In genomic region chr8:83956789-83957188, GRCm38 (mm10) we compare ENCODE assay signal across 8 mouse cellular contexts. TPM values are rescaled to one million over a fixed set of nuclear protein-coding genes. Genes with fewer than 3 reads are reported as not detected.
DNase-seq lines count a peak whose midpoint lies in the region; ATAC-seq and TF ChIP-seq lines count a peak whose summit lies in the region.

No protein-coding gene starts in this region.

- peaks cover 9 to 15% of the 10 kb centered on the region in 2 experiments for H3K4me1 ChIP-seq in heart, embryonic 14.5 days (ENCODE audit: control insufficient read depth in 2 of 2, insufficient read depth in 2 of 2, low read length in 2 of 2)
- peaks cover 8% of the 10 kb centered on the region for H3K4me1 ChIP-seq in forebrain, embryonic 14.5 days (ENCODE audit: control insufficient read depth, insufficient read depth, low read length)
- H3K4me1 ChIP-seq in liver, embryonic 13.5 days (replicated peaks), result peaks cover 30% of the 10 kb centered on the region
- peaks cover 3% of the 10 kb centered on the region; the same call in 1 of the 2 replicates for H3K4me1 ChIP-seq in stomach, postnatal 0 days (replicated peaks; ENCODE audit: control insufficient read depth, insufficient read depth)

- no peaks in the 10 kb centered on the region for H3K36me3 ChIP-seq in heart, embryonic 14.5 days (ENCODE audit: control insufficient read depth, insufficient read depth, low read length)
- no peaks in the 10 kb centered on the region for H3K36me3 ChIP-seq in forebrain, embryonic 14.5 days (ENCODE audit: control insufficient read depth, insufficient read depth, low read length)
- H3K36me3 ChIP-seq in liver, embryonic 13.5 days, result peaks cover 26% of the 10 kb centered on the region
- H3K36me3 ChIP-seq in stomach, postnatal 0 days (ENCODE audit: control insufficient read depth, insufficient read depth, low read length), result no peaks in the 10 kb centered on the region

- H3K9ac ChIP-seq in heart, embryonic 14.5 days (ENCODE audit: low read length), result peak overlapping the region; percentile 77; the same call in 1 of the 2 replicates
- peak overlapping the region; percentile 60 for H3K9ac ChIP-seq in forebrain, embryonic 14.5 days (ENCODE audit: low read length)
- peak overlapping the region; percentile 92 for H3K9ac ChIP-seq in liver, embryonic 13.5 days
- H3K9ac ChIP-seq in stomach, postnatal 0 days (ENCODE audit: low read length), result no peak overlapping the region

- H3K27me3 ChIP-seq in heart, embryonic 14.5 days (ENCODE audit: control insufficient read depth, insufficient read depth, low read length), result no peaks in the 10 kb centered on the region
- no peaks in the 10 kb centered on the region for H3K27me3 ChIP-seq in forebrain, embryonic 14.5 days (replicated peaks; ENCODE audit: control insufficient read depth, insufficient read depth, low read length)
- H3K27me3 ChIP-seq in liver, embryonic 13.5 days, result no peaks in the 10 kb centered on the region
- H3K27me3 ChIP-seq in stomach, postnatal 0 days (ENCODE audit: control insufficient read depth, insufficient read depth, low read length), result no peaks in the 10 kb centered on the region

- 21% methylated on average over 1 of the region's 1 CpGs for WGBS in heart, embryonic 14.5 days
- WGBS in forebrain, embryonic 14.5 days, result 8% methylated on average over 1 of the region's 1 CpGs
- 15% methylated on average over 1 of the region's 1 CpGs for WGBS in liver, embryonic 13.5 days (ENCODE audit: insufficient replicate concordance)
- WGBS in stomach, postnatal 0 days, result 12% methylated on average over 1 of the region's 1 CpGs

- no peak for DNase-seq in heart, postnatal 14 days
- DNase-seq in MN1 (ENCODE audit: low spot score), result peak; percentile 78
- peak; percentile 19 for DNase-seq in forebrain, embryonic 14.5 days (ENCODE audit: low spot score)
- DNase-seq in liver, embryonic 13.5 days, result peak; percentile 35
- no peak for DNase-seq in stomach, postnatal 0 days (ENCODE audit: low spot score)
- no peak for DNase-seq in adrenal gland, postnatal 36 days
- DNase-seq in right cerebral cortex, postnatal 14 days, result no peak

- ATAC-seq in heart, embryonic 14.5 days (ENCODE audit: insufficient number of reproducible peaks, insufficient read depth, low FRiP score, low read depth), result no peak
- no peak for ATAC-seq in forebrain, embryonic 14.5 days
- no peak for ATAC-seq in liver, embryonic 13.5 days (ENCODE audit: low read depth)
- ATAC-seq in stomach, postnatal 0 days (ENCODE audit: low FRiP score, low TSS enrichment), result no peak

- peak overlapping the region; percentile 66 to 80; a peak in 2 of 4 replicates for H3K4me3 ChIP-seq in heart, embryonic 14.5 days (ENCODE audit: control insufficient read depth in 1 of 2, insufficient read depth in 1 of 2, low read depth in 1 of 2, low read length in 2 of 2)
- peak overlapping the region; percentile 60 for H3K4me3 ChIP-seq in forebrain, embryonic 14.5 days (ENCODE audit: low read depth, low read length)
- H3K4me3 ChIP-seq in liver, embryonic 13.5 days (replicated peaks), result peak overlapping the region; percentile 94
- H3K4me3 ChIP-seq in stomach, postnatal 0 days (ENCODE audit: low read depth, low read length), result peak overlapping the region; percentile 64

- TF ChIP-seq CTCF in stomach, postnatal 0 days (IDR thresholded peaks at IDR 0.05; ENCODE audit: low read depth), result peak; percentile 54

- intact Hi-C loops in heart, postnatal 14 days (cut with DNase I), result loop anchor here (5.0 kb wide), 1 partner anchor 59 kb away; no protein-coding TSS in a partner anchor

- no peak for TF ChIP-seq EP300 in stomach, postnatal 0 days (optimal IDR thresholded peaks at IDR 0.05)

- no peak overlapping the region for H3K27ac ChIP-seq in heart, embryonic 14.5 days (replicated peaks in 1 of 2; ENCODE audit: control insufficient read depth in 1 of 2, insufficient read depth in 1 of 2, low read depth in 2 of 2, low read length in 2 of 2)
- no peak overlapping the region for H3K27ac ChIP-seq in forebrain, embryonic 14.5 days (ENCODE audit: low read depth, low read length)
- H3K27ac ChIP-seq in liver, embryonic 13.5 days, result no peak overlapping the region; the same call in 1 of the 2 replicates
- H3K27ac ChIP-seq in stomach, postnatal 0 days (replicated peaks), result no peak overlapping the region

- peak overlapping the region; percentile 90 for H3K4me2 ChIP-seq in heart, embryonic 14.5 days (ENCODE audit: low read length)
- peak overlapping the region; percentile 92 for H3K4me2 ChIP-seq in forebrain, embryonic 14.5 days (ENCODE audit: low read length)
- H3K4me2 ChIP-seq in liver, embryonic 13.5 days, result peak overlapping the region; percentile 92
- peak overlapping the region; percentile 89; the same call in 1 of the 2 replicates for H3K4me2 ChIP-seq in stomach, postnatal 0 days (replicated peaks; ENCODE audit: low read depth)

- H3K9me3 ChIP-seq in heart, embryonic 14.5 days (ENCODE audit: control insufficient read depth, low read length), result no peaks in the 10 kb centered on the region
- H3K9me3 ChIP-seq in forebrain, embryonic 14.5 days (replicated peaks; ENCODE audit: control insufficient read depth, low read length), result no peaks in the 10 kb centered on the region
- H3K9me3 ChIP-seq in liver, embryonic 13.5 days (replicated peaks), result no peaks in the 10 kb centered on the region
- no peaks in the 10 kb centered on the region for H3K9me3 ChIP-seq in stomach, postnatal 0 days (ENCODE audit: control insufficient read depth, low read length)

RNA-seq across cellular contexts. Expression of gene Asf1b, which starts 1.5 kb away (rescaled TPM):
- polyA plus RNA-seq in heart, embryonic 14.5 days (2014; fragmentation: Nextera tagmentation; extraction: Ambion mirVana), result 57.2 and 60.7 TPM in 2 replicates
- 1 to 10 TPM; 2.8 to 4.4 TPM for total RNA-seq in heart, postnatal 14 days (2021)
- polyA plus RNA-seq in forebrain, embryonic 14.5 days (2014; fragmentation: Nextera tagmentation; extraction: Ambion mirVana), result 23.8 and 31.6 TPM in 2 replicates
- polyA plus RNA-seq in liver, embryonic 13.5 days (2015; fragmentation: Nextera tagmentation; extraction: Ambion mirVana), result 114 and 126 TPM in 2 replicates
- 14.1 and 16.6 TPM in 2 replicates for polyA plus RNA-seq in stomach, postnatal 0 days (2015; fragmentation: Nextera tagmentation; extraction: Ambion mirVana)
- 1 to 10 TPM; 3.4 to 4.5 TPM for total RNA-seq in adrenal gland, postnatal 36 days (2021)

RNA-seq across cellular contexts. Expression of gene Gm10644, which starts 1.8 kb away (rescaled TPM):
- polyA plus RNA-seq in heart, embryonic 14.5 days (2014; fragmentation: Nextera tagmentation; extraction: Ambion mirVana), result 0.51 and 0.66 TPM in 2 replicates
- under 1 TPM; 0.22 to 0.91 TPM for total RNA-seq in heart, postnatal 14 days (2021)
- polyA plus RNA-seq in forebrain, embryonic 14.5 days (2014; fragmentation: Nextera tagmentation; extraction: Ambion mirVana), result 0.61 and 0.93 TPM in 2 replicates
- polyA plus RNA-seq in liver, embryonic 13.5 days (2015; fragmentation: Nextera tagmentation; extraction: Ambion mirVana), result 0.18 and 0.22 TPM in 2 replicates
- polyA plus RNA-seq in stomach, postnatal 0 days (2015; fragmentation: Nextera tagmentation; extraction: Ambion mirVana), result 0.11 and 0.13 TPM in 2 replicates
- 1 to 10 TPM in 1 of 2 experiments, under 1 TPM in 1; 0.46 to 1.9 TPM for total RNA-seq in adrenal gland, postnatal 36 days (2021)

RNA-seq across cellular contexts. Expression of gene Prkaca, which starts 16.0 kb away (rescaled TPM):
- polyA plus RNA-seq in heart, embryonic 14.5 days (2014; fragmentation: Nextera tagmentation; extraction: Ambion mirVana), result 160 and 211 TPM in 2 replicates
- 100 to 1,000 TPM; 386 to 395 TPM for total RNA-seq in heart, postnatal 14 days (2021)
- 117 and 132 TPM in 2 replicates for polyA plus RNA-seq in forebrain, embryonic 14.5 days (2014; fragmentation: Nextera tagmentation; extraction: Ambion mirVana)
- polyA plus RNA-seq in liver, embryonic 13.5 days (2015; fragmentation: Nextera tagmentation; extraction: Ambion mirVana), result 50.5 and 52.3 TPM in 2 replicates
- polyA plus RNA-seq in stomach, postnatal 0 days (2015; fragmentation: Nextera tagmentation; extraction: Ambion mirVana), result 62.4 and 63.1 TPM in 2 replicates
- total RNA-seq in adrenal gland, postnatal 36 days (2021), result 100 to 1,000 TPM; 234 to 305 TPM

RNA-seq across cellular contexts. Expression of gene Samd1, which starts 40.7 kb away (rescaled TPM):
- 7.3 and 8.5 TPM in 2 replicates for polyA plus RNA-seq in heart, embryonic 14.5 days (2014; fragmentation: Nextera tagmentation; extraction: Ambion mirVana)
- 10 to 100 TPM; 28.4 to 32.3 TPM for total RNA-seq in heart, postnatal 14 days (2021)
- polyA plus RNA-seq in forebrain, embryonic 14.5 days (2014; fragmentation: Nextera tagmentation; extraction: Ambion mirVana), result 12.9 and 14.4 TPM in 2 replicates
- polyA plus RNA-seq in liver, embryonic 13.5 days (2015; fragmentation: Nextera tagmentation; extraction: Ambion mirVana), result 5.8 and 6.9 TPM in 2 replicates
- polyA plus RNA-seq in stomach, postnatal 0 days (2015; fragmentation: Nextera tagmentation; extraction: Ambion mirVana), result 4.2 and 4.5 TPM in 2 replicates
- 10 to 100 TPM; 34.2 to 37.2 TPM for total RNA-seq in adrenal gland, postnatal 36 days (2021)

RNA-seq across cellular contexts. Expression of gene 1700067K01Rik, which starts 44.5 kb away (rescaled TPM):
- 0.69 and 0.80 TPM in 2 replicates for polyA plus RNA-seq in heart, embryonic 14.5 days (2014; fragmentation: Nextera tagmentation; extraction: Ambion mirVana)
- total RNA-seq in heart, postnatal 14 days (2021), result under 1 TPM; 0.33 to 0.80 TPM
- 0.77 and 1.3 TPM in 2 replicates for polyA plus RNA-seq in forebrain, embryonic 14.5 days (2014; fragmentation: Nextera tagmentation; extraction: Ambion mirVana)
- 0.38 and 0.57 TPM in 2 replicates for polyA plus RNA-seq in liver, embryonic 13.5 days (2015; fragmentation: Nextera tagmentation; extraction: Ambion mirVana)
- 0.36 and 0.38 TPM in 2 replicates for polyA plus RNA-seq in stomach, postnatal 0 days (2015; fragmentation: Nextera tagmentation; extraction: Ambion mirVana)
- under 1 TPM; 0.43 to 0.50 TPM for total RNA-seq in adrenal gland, postnatal 36 days (2021)

Comparison
In these comparisons a context has a peak if more than half of its experiments do, and no peak if none do; other contexts are left out.
1. DNase-seq: peak in MN1 (single experiment), forebrain, embryonic 14.5 days (single experiment) and liver, embryonic 13.5 days (single experiment); none in heart, postnatal 14 days (0 of 2), stomach, postnatal 0 days (single experiment), adrenal gland, postnatal 36 days (0 of 2) and right cerebral cortex, postnatal 14 days (single experiment).
2. Peak in every context shown above with its lines, with median percentiles within 50 percentile points of each other: H3K4me2 ChIP-seq and H3K4me3 ChIP-seq.